Mouse (Mus musculus) lung, embryonic 16.5 days (tissue): ENCODE measurements around the gene Col27a1. TPM values are rescaled to one million over a fixed set of nuclear protein-coding genes. Genes with fewer than 3 reads are reported as not detected.
A peak's percentile ranks its signal among the peaks of the same experiment; 100 is the strongest.

Experiments
- ATAC-seq: fragments of 200-750 bp; cut with Nextera tagmentation; 2 replicates; pipeline ENCODE4 v1.8.0; 2017; ENCODE audit warnings: low read depth, mild to moderate bottlenecking, moderate library complexity
- H3K27ac ChIP-seq: fragments of 300-500 bp; sonication (generic); 2 replicates; pipeline ENCODE4 v1.5.1; 2014; ENCODE audit warnings: mild to moderate bottlenecking, control low read depth, low read length
- H3K27me3 ChIP-seq: fragments of 300-500 bp; sonication (generic); 2 replicates; pipeline ENCODE4 v1.6.1; 2014; ENCODE audit warnings: low read depth, low read length, mixed read lengths; ENCODE audit not compliant: control insufficient read depth, insufficient read depth
- H3K36me3 ChIP-seq: fragments of 300-500 bp; sonication (generic); 2 replicates; pipeline ENCODE4 v1.6.1; 2014; ENCODE audit warnings: low read length; ENCODE audit not compliant: control insufficient read depth, insufficient read depth
- H3K4me1 ChIP-seq: fragments of 300-500 bp; sonication (generic); replicated peaks from 2 replicates; pipeline ENCODE4 v1.6.1; 2014; ENCODE audit warnings: low read length, mixed read lengths; ENCODE audit not compliant: control insufficient read depth, insufficient read depth
- H3K4me2 ChIP-seq: fragments of 300-500 bp; sonication (generic); 2 replicates; pipeline ENCODE4 v1.6.1; 2014; ENCODE audit warnings: low read depth, low read length, control low read depth
- H3K4me3 ChIP-seq: fragments of 300-500 bp; sonication (generic); 2 replicates; pipeline ENCODE4 v1.5.1; 2014; ENCODE audit warnings: mild to moderate bottlenecking, low read length, control low read depth
- H3K9ac ChIP-seq: fragments of 300-500 bp; sonication (generic); 2 replicates; pipeline ENCODE4 v1.6.1; 2014; ENCODE audit warnings: low read length, control low read depth
- H3K9me3 ChIP-seq: fragments of 300-500 bp; sonication (generic); 2 replicates; pipeline ENCODE4 v1.6.1; 2016; ENCODE audit warnings: low read length; ENCODE audit not compliant: control insufficient read depth
- WGBS: fragments of 180-500 bp; shearing (Covaris S2); extraction: QIAGEN DNeasy Blood & Tissue Kit; methylation state at CpG from one replicate; pipeline ENCODE4 v1.1.7; 2014; 5-methylcytosine and 5-hydroxymethylcytosine counted together
- microRNA counts: library from miRNA; unstranded; fragments of <30 nt; microRNA quantifications from one replicate; lab custom pipeline; 2016
- microRNA-seq: library from miRNA; unstranded; fragments of <30 nt; microRNA quantifications from one replicate; pipeline ENCODE4, GENCODE M21; 2016
- polyA plus RNA-seq: library from polyadenylated mRNA; unstranded; fragments of >200 nt; fragmentation: Nextera tagmentation; extraction: Ambion mirVana; gene quantifications from 2 replicates; pipeline ENCODE4 v1.2.1, GENCODE M21; 2015

Col27a1 gene
- polyA plus RNA-seq, 1 experiment from 2014 or later: 16.4 TPM

DNA sequence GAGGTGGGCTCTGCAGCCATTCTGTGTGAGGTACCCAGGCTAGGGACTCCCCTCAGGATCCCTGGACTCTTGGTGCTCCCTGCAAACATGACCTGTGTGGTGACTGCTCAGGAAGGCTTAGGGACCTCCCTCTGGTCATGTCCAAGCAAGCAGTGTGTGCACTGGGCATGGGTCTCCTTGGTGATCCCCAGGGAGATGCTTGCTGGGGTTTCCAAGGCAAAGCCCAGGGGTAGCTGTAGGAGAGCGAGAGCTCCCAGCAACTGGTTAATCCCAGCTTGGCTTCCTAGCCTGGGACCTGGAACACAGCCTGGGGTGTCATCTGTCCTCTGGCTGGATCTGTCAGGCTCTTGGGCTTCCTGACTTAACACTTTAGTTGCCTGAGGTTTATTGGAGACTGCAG is 161.6 kb downstream of the Col27a1 start:
- H3K27ac ChIP-seq: no peak overlapping the region
- H3K9ac ChIP-seq: 0 out of 2 replicates have a peak overlapping the region, but pooled peaks have one; percentile 5
- H3K9me3 ChIP-seq: no peaks in the 10 kb centered on the region
- peaks cover 48% of the 10 kb centered on the region for H3K36me3 ChIP-seq
- no peak overlapping the region for H3K4me2 ChIP-seq
- no peak overlapping the region for H3K4me3 ChIP-seq
- ATAC-seq: peak; percentile 25; the same call in 1 of the 2 replicates
- H3K27me3 ChIP-seq: no peaks in the 10 kb centered on the region
- no peaks in the 10 kb centered on the region for H3K4me1 ChIP-seq
- 50% methylated on average over 1 of the region's 1 CpGs for WGBS

DNA sequence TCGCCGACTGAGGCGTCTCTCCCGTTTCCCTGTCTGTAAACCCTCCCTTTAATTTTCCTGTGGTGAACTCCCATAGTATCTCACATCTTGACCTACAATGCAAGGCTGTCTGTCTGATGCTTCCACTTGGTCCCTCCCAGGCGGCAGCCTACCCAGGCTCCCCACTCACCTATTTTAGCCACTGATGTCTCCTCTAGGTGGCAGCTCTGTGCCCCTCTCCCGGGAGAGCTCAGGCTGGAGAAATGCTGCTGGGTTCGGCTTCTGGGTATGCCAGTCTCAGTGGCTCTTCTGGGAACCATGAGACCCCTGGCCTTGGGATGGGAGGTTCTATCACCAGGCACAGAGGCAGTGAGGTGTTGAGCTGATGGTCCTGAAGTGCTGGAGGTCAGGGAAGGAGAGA is 163.7 kb downstream of the Col27a1 start:
- H3K27ac ChIP-seq: no peak overlapping the region
- no peak overlapping the region for H3K9ac ChIP-seq
- peaks cover 58% of the 10 kb centered on the region for H3K36me3 ChIP-seq
- no peaks in the 10 kb centered on the region for H3K27me3 ChIP-seq
- ATAC-seq: no peak
- WGBS: 67% methylated on average over 7 of the region's 7 CpGs
- H3K4me1 ChIP-seq: no peaks in the 10 kb centered on the region
- H3K4me3 ChIP-seq: no peak overlapping the region
- no peak overlapping the region for H3K4me2 ChIP-seq
- H3K9me3 ChIP-seq: no peaks in the 10 kb centered on the region

DNA sequence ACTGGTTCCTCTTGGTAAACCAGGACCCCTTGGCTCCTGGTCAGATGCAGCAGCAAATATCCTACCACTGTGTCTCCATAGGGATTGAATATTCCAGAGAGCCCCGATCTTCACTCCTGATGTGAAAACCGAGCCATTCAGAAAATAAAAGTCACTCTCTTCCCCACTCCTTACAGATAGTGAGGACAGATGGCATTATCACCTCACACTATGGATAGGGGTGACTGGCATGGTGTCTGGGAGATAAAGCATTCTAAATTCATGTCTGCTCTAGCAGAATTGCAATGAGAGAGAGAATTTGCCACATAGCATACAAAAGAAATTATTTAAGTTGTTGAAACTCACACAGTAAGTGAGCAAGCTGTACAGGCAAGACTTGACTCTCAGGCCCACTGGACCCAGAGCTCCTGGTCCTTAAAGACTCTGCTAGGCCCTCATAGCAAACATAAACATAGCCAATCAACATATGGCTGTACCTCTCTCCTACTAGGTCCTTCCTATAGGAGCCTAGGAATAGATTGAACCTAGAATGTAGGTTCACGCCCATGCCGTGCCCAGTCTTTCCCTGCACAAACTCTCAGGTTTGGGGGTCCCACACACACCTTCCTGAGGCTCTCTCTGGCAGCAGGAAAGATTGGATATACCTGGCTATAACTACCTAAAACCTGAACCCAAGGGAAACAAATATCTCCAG is 169.0 kb downstream of the Col27a1 start:
- Histone ChIP-seq H3K9me3 (no peaks in the 10 kb centered on the region), H3K27me3 (no peaks in the 10 kb centered on the region), H3K4me2 (no peak overlapping the region), H3K4me3 (no peak overlapping the region), H3K4me1 (no peaks in the 10 kb centered on the region), H3K27ac (no peak overlapping the region), H3K36me3 (peaks cover 36% of the 10 kb centered on the region), H3K9ac (no peak overlapping the region)
- ATAC-seq: no peak
- WGBS: 93% methylated on average over 4 of the region's 4 CpGs

DNA sequence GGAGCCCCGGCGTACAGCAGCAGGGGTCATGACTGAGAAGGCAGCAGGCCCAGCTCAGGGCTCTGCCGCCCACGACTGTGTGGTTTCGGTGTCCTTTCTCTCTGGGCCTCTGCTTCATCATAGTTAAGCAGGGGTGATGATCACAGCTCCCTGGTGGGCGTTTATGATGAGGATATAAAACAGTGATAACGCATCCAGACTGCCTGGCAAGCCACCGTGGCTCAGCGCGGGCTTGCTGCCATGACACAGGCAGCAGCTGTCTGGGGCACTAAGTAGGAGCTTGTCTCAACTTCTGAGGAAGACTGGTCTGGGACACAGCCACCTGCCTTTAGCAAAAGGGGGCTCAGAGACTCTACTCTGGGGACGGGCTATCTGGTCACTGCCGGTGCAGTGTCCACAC is 169.7 kb downstream of the Col27a1 start:
- H3K4me2 ChIP-seq: no peak overlapping the region
- H3K9ac ChIP-seq: no peak overlapping the region
- ATAC-seq: no peak
- H3K36me3 ChIP-seq: peaks cover 36% of the 10 kb centered on the region
- WGBS: 80% methylated on average over 12 of the region's 12 CpGs
- no peaks in the 10 kb centered on the region for H3K4me1 ChIP-seq
- no peak overlapping the region for H3K27ac ChIP-seq
- no peak overlapping the region for H3K4me3 ChIP-seq
- H3K27me3 ChIP-seq: no peaks in the 10 kb centered on the region
- H3K9me3 ChIP-seq: no peaks in the 10 kb centered on the region

DNA sequence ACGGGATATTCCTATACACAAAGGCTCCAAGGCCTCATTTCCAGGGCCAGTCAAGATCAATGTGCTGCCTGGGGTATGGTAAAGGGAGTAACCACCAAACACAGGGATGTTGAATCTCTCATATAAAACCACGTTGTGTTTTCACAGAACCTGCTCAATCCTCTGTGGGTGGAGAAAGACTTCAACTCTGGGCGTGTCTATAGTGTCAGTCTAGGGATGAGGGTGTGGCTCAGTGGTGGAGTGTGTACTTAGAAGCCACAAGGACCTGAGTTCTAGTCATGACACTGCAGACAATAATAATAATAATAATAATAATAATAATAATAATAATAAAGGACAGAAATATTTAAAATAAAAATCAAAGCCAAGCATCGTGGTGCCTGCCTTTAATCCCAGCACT is 170.5 kb downstream of the Col27a1 start:
- Histone ChIP-seq H3K4me3 (no peak overlapping the region), H3K4me2 (no peak overlapping the region), H3K27ac (no peak overlapping the region), H3K36me3 (peaks cover 33% of the 10 kb centered on the region), H3K4me1 (no peaks in the 10 kb centered on the region), H3K27me3 (no peaks in the 10 kb centered on the region), H3K9me3 (no peaks in the 10 kb centered on the region), H3K9ac (no peak overlapping the region)
- WGBS: 90% methylated on average over 4 of the region's 4 CpGs
- ATAC-seq: no peak

MicroRNA genes within 50 kb of the gene (microRNA counts, 519-probe panel; counts per million panel counts)
- microRNA mmu-miR-455 (lab: Ali Mortazavi, UCI): 2,629 counts per million, percentile 48 among the panel's probes with 10 or more counts

Small RNA genes within 50 kb of the gene (microRNA-seq; reads per million reads assigned to microRNA genes)
- gene Mir455: 2,446 reads per million, percentile 84 among the genes with 10 or more reads in this experiment

Other genes starting within 250 kb of the Col27a1 start
- gene Zfp618, start 248.4 kb upstream of the Col27a1 start, polyA plus RNA-seq: 26.7 TPM in 2 replicates
- gene Ambp, start 59.2 kb upstream of the Col27a1 start, polyA plus RNA-seq: 2.3 and 22.1 TPM in 2 replicates
- 4.8 and 5.4 TPM in 2 replicates for gene Kif12, start 41.9 kb upstream of the Col27a1 start, polyA plus RNA-seq
- 0.48 TPM in 1 of 2 replicates, not detected in the other for gene Orm1, start 130.6 kb downstream of the Col27a1 start, polyA plus RNA-seq
- not detected in 2 replicates for gene Orm3, start 142.2 kb downstream of the Col27a1 start, polyA plus RNA-seq
- gene Orm2, start 148.4 kb downstream of the Col27a1 start, polyA plus RNA-seq: not detected in 2 replicates
- 10.2 and 10.6 TPM in 2 replicates for gene Akna, start 189.3 kb downstream of the Col27a1 start, polyA plus RNA-seq